Mouse (Mus musculus) heart, embryonic 13.5 days (tissue): ENCODE data around the gene Wwc2. TPM values are rescaled to one million over a fixed set of nuclear protein-coding genes. Genes with fewer than 3 reads are reported as not detected.

Experiments used
- ATAC-seq: fragments of 200-750 bp; cut with Nextera tagmentation; 2 replicates; pipeline ENCODE4 v1.8.0; 2017; ENCODE audit warnings: moderate TSS enrichment; ENCODE audit not compliant: insufficient number of reproducible peaks, low FRiP score, low TSS enrichment; ENCODE audit errors: extremely low read depth
- H3K27ac ChIP-seq: fragments of 300-500 bp; sonication (generic); replicated peaks from 2 replicates; pipeline ENCODE4 v1.5.1; 2015; ENCODE audit warnings: moderate library complexity, mild to moderate bottlenecking, inconsistent platforms
- H3K27me3 ChIP-seq: fragments of 300-500 bp; sonication (generic); replicated peaks from 2 replicates; pipeline ENCODE4 v1.6.1; 2015; ENCODE audit warnings: mild to moderate bottlenecking, inconsistent platforms
- H3K36me3 ChIP-seq: fragments of 300-500 bp; sonication (generic); 2 replicates; pipeline ENCODE4 v1.6.1; 2015; ENCODE audit warnings: mild to moderate bottlenecking, inconsistent platforms
- H3K4me1 ChIP-seq: fragments of 300-500 bp; sonication (generic); 2 replicates; pipeline ENCODE4 v1.6.1; 2015; ENCODE audit warnings: inconsistent platforms
- H3K4me2 ChIP-seq: fragments of 300-500 bp; sonication (generic); 2 replicates; pipeline ENCODE4 v1.6.1; 2015; ENCODE audit warnings: inconsistent platforms, mild to moderate bottlenecking, moderate library complexity
- H3K4me3 ChIP-seq: fragments of 300-500 bp; sonication (generic); 2 replicates; pipeline ENCODE4 v1.5.1; 2015; ENCODE audit warnings: moderate library complexity, mild to moderate bottlenecking, inconsistent platforms
- H3K9ac ChIP-seq: fragments of 300-500 bp; sonication (generic); 2 replicates; pipeline ENCODE4 v1.6.1; 2015; ENCODE audit warnings: inconsistent platforms, mild to moderate bottlenecking, moderate library complexity
- H3K9me3 ChIP-seq: fragments of 300-500 bp; sonication (generic); 2 replicates; pipeline ENCODE4 v1.6.1; 2016; ENCODE audit warnings: inconsistent platforms
- WGBS: fragments of 180-500 bp; shearing (Covaris S2); methylation state at CpG from one replicate; pipeline ENCODE4 v1.1.7; 2015; ENCODE audit warnings: mixed read lengths; 5-methylcytosine and 5-hydroxymethylcytosine counted together
- polyA plus RNA-seq: library from polyadenylated mRNA; unstranded; fragments of >200 nt; fragmentation: Nextera tagmentation; extraction: Ambion mirVana; gene quantifications from 2 replicates; pipeline ENCODE4 v1.2.1, GENCODE M21; 2015

Wwc2 gene
- polyA plus RNA-seq, 1 experiment from 2014 or later, result 11.1 TPM

DNA sequence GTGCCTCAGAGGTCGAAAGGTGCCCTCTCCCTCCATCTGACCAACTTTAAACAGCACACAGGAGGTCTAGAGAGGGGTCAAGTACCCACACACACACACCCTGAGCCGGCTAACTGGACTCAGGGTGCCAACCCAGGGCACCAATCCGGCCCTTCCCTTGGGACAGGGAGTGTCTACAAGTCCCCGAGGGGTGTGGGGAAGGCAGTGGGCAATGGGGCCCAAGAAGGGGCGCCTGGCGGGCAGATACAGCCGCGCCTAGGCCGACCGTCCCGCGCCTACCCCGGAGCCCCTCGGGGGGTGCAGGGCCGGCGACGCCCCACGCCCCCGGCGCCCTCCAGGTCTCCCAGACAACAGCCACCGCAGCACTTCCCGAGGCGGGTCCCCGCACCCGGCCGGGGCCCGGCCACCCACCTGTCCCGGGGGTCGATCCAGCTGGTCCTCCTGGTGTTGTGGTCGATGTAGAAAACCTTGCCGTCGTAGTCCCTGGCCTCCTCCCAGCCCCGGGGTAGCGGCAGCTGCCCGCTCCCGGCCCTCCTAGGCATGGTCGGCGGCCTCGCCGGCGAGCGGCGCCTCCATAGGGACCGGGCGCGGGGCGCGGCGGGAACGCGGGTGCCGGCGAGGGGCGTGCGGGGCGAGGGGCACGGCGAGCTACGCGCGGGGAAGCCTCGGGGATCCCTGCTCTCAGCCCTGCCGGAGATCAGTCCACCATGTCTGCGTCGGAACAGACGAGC, 904 bp downstream of the Wwc2 start:
- H3K27ac ChIP-seq, result peak overlapping the region; percentile 98

GRCm38 (mm10) chr8:47989211-47989610, 1.5 kb downstream of the Wwc2 start:
- Histone ChIP-seq H3K9me3 (no peaks in the 10 kb centered on the region), H3K36me3 (no peaks in the 10 kb centered on the region), H3K4me3 (peak overlapping the region; percentile 98), H3K4me2 (peak overlapping the region; percentile 86), H3K4me1 (peaks cover 67% of the 10 kb centered on the region), H3K9ac (peak overlapping the region; percentile 99), H3K27ac (peak overlapping the region; percentile 98), H3K27me3 (no peaks in the 10 kb centered on the region)
- no peak for ATAC-seq
- 8% methylated on average over 8 of the region's 8 CpGs for WGBS

More for the DNA sequence above, 904 bp downstream of the Wwc2 start:
- H3K36me3 ChIP-seq, result no peaks in the 10 kb centered on the region
- peak overlapping the region; percentile 99 for H3K9ac ChIP-seq
- peak overlapping the region; percentile 86 for H3K4me2 ChIP-seq
- ATAC-seq, result peak; percentile 24; the same call in 1 of the 2 replicates
- H3K9me3 ChIP-seq, result no peaks in the 10 kb centered on the region
- peaks cover 69% of the 10 kb centered on the region for H3K4me1 ChIP-seq
- H3K27me3 ChIP-seq, result no peaks in the 10 kb centered on the region
- peak overlapping the region; percentile 98 for H3K4me3 ChIP-seq
- under 1% methylated on average over 64 of the region's 66 CpGs for WGBS

GRCm38 (mm10) chr8:47988111-47988510, 2.6 kb downstream of the Wwc2 start:
- ATAC-seq, result no peak
- Histone ChIP-seq H3K9me3 (no peaks in the 10 kb centered on the region), H3K27ac (no peak overlapping the region), H3K9ac (peak overlapping the region; percentile 99; the same call in 1 of the 2 replicates), H3K4me3 (peak overlapping the region; percentile 98), H3K27me3 (no peaks in the 10 kb centered on the region), H3K4me2 (peak overlapping the region; percentile 86), H3K4me1 (peaks cover 70% of the 10 kb centered on the region), H3K36me3 (peaks cover 4% of the 10 kb centered on the region; the same call in 1 of the 2 replicates)
- 69% methylated on average over 15 of the region's 15 CpGs for WGBS

DNA sequence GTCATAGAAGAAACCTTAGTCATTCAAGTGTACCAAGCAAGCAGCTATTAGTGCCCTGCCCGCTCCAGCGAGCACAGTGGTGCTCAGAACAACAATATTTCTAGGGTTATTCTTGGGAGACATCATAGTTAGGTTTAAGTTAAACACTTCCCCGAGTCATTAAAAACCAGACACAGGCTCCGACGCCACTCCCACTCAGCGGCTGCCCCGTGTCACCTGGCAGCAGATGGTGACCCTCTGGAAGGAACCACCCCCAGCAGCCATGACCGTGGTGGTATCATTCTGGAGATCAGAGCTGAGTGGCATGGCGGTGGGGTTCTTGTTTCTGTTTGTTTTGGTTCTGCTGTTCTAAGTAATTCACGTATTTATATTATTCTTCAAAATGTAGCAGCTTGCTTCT, 5.1 kb downstream of the Wwc2 start:
- H3K4me3 ChIP-seq, result no peak overlapping the region
- H3K9me3 ChIP-seq, result no peaks in the 10 kb centered on the region
- no peak for ATAC-seq
- no peak overlapping the region for H3K27ac ChIP-seq
- peaks cover 62% of the 10 kb centered on the region for H3K4me1 ChIP-seq
- WGBS, result 62% methylated on average over 10 of the region's 10 CpGs
- H3K36me3 ChIP-seq, result peaks cover 7% of the 10 kb centered on the region
- peak overlapping the region; percentile 37; the same call in 1 of the 2 replicates for H3K9ac ChIP-seq
- H3K4me2 ChIP-seq, result no peak overlapping the region
- no peaks in the 10 kb centered on the region for H3K27me3 ChIP-seq

GRCm38 (mm10) chr8:47985243-47985642, 5.5 kb downstream of the Wwc2 start:
- Histone ChIP-seq H3K4me3 (no peak overlapping the region), H3K27me3 (no peaks in the 10 kb centered on the region), H3K4me2 (no peak overlapping the region), H3K27ac (no peak overlapping the region), H3K4me1 (peaks cover 66% of the 10 kb centered on the region), H3K36me3 (peaks cover 7% of the 10 kb centered on the region), H3K9ac (peak overlapping the region; percentile 37; the same call in 1 of the 2 replicates), H3K9me3 (no peaks in the 10 kb centered on the region)
- ATAC-seq, result no peak

- Histone ChIP-seq H3K4me1 (peaks cover 40% of the 10 kb centered on the region), H3K9me3 (no peaks in the 10 kb centered on the region), H3K27me3 (no peaks in the 10 kb centered on the region), H3K9ac (no peak overlapping the region), H3K4me2 (no peak overlapping the region), H3K27ac (no peak overlapping the region), H3K36me3 (peaks cover 26% of the 10 kb centered on the region), H3K4me3 (no peak overlapping the region)
- WGBS, result 74% methylated on average over 6 of the region's 6 CpGs
- ATAC-seq, result no peak
These were observed 9.6 kb downstream of the Wwc2 start for GRCm38 (mm10) chr8:47981075-47981474.

DNA sequence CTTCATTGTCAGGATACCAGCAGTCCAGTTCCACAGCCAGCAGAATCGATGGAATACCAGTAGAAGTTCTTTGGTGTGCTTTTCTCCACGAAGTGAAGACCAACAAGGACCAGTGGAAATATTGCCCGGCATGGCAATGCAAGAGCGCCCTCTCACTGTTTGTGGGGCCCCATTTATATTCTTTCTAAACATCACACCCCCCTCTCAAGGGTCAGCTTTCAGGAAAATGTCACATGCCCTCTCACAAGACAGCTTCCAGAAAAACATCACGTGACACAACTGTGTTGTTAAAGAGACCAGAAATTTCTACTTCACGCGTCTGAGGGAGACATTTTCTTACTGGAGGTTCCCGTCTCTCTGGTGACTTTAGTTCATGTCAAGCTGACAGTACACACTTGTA, 10.8 kb downstream of the Wwc2 start:
- H3K4me1 ChIP-seq, result peaks cover 41% of the 10 kb centered on the region
- no peaks in the 10 kb centered on the region for H3K27me3 ChIP-seq
- H3K36me3 ChIP-seq, result peaks cover 26% of the 10 kb centered on the region
- H3K4me3 ChIP-seq, result no peak overlapping the region
- H3K9ac ChIP-seq, result no peak overlapping the region
- no peak for ATAC-seq
- H3K4me2 ChIP-seq, result no peak overlapping the region
- 71% methylated on average over 8 of the region's 8 CpGs for WGBS
- no peak overlapping the region for H3K27ac ChIP-seq
- no peaks in the 10 kb centered on the region for H3K9me3 ChIP-seq

- no peaks in the 10 kb centered on the region for H3K27me3 ChIP-seq
- H3K4me1 ChIP-seq, result peaks cover 43% of the 10 kb centered on the region
- peaks cover 26% of the 10 kb centered on the region for H3K36me3 ChIP-seq
- ATAC-seq, result no peak
- H3K9ac ChIP-seq, result no peak overlapping the region
- WGBS, result 76% methylated on average over 6 of the region's 6 CpGs
- H3K4me3 ChIP-seq, result no peak overlapping the region
- no peak overlapping the region for H3K4me2 ChIP-seq
- H3K9me3 ChIP-seq, result no peaks in the 10 kb centered on the region
- no peak overlapping the region for H3K27ac ChIP-seq
These were observed 12.0 kb downstream of the Wwc2 start for GRCm38 (mm10) chr8:47978755-47979154.

GRCm38 (mm10) chr8:47974963-47975314, 15.8 kb downstream of the Wwc2 start:
- ATAC-seq, result no peak
- Histone ChIP-seq H3K36me3 (peaks cover 21% of the 10 kb centered on the region), H3K9me3 (no peaks in the 10 kb centered on the region), H3K27ac (peak overlapping the region; percentile 94), H3K9ac (peak overlapping the region; percentile 76), H3K4me2 (peak overlapping the region; percentile 72), H3K27me3 (no peaks in the 10 kb centered on the region), H3K4me3 (peak overlapping the region; percentile 54), H3K4me1 (peaks cover 40% of the 10 kb centered on the region)
- WGBS, result 21% methylated on average over 7 of the region's 7 CpGs

- WGBS, result 14% methylated on average over 20 of the region's 20 CpGs
- Histone ChIP-seq H3K36me3 (peaks cover 15% of the 10 kb centered on the region), H3K9ac (peak overlapping the region; percentile 76), H3K4me1 (peaks cover 40% of the 10 kb centered on the region), H3K9me3 (no peaks in the 10 kb centered on the region), H3K4me2 (peak overlapping the region; percentile 72), H3K27me3 (no peaks in the 10 kb centered on the region), H3K27ac (peak overlapping the region; percentile 94), H3K4me3 (peak overlapping the region; percentile 54)
- ATAC-seq, result peak; percentile 24; the same call in 1 of the 2 replicates
These were observed 16.4 kb downstream of the Wwc2 start for GRCm38 (mm10) chr8:47974138-47974962.

- H3K9ac ChIP-seq, result no peak overlapping the region
- peak overlapping the region; percentile 80 for H3K27ac ChIP-seq
- ATAC-seq, result no peak
These were observed 19.6 kb downstream of the Wwc2 start for GRCm38 (mm10) chr8:47971121-47971520.

More at GRCm38 (mm10) chr8:47971121-47971520, 19.6 kb downstream of the Wwc2 start:
- H3K4me3 ChIP-seq, result no peak overlapping the region
- no peaks in the 10 kb centered on the region for H3K9me3 ChIP-seq
- no peaks in the 10 kb centered on the region for H3K27me3 ChIP-seq
- 66% methylated on average over 2 of the region's 2 CpGs for WGBS
- peaks cover 10% of the 10 kb centered on the region for H3K36me3 ChIP-seq
- H3K4me1 ChIP-seq, result peaks cover 56% of the 10 kb centered on the region
- H3K4me2 ChIP-seq, result no peak overlapping the region
